Mouse (Mus musculus): Measurements from ENCODE around the gene Ier3.

The Ier3 gene

DNA sequence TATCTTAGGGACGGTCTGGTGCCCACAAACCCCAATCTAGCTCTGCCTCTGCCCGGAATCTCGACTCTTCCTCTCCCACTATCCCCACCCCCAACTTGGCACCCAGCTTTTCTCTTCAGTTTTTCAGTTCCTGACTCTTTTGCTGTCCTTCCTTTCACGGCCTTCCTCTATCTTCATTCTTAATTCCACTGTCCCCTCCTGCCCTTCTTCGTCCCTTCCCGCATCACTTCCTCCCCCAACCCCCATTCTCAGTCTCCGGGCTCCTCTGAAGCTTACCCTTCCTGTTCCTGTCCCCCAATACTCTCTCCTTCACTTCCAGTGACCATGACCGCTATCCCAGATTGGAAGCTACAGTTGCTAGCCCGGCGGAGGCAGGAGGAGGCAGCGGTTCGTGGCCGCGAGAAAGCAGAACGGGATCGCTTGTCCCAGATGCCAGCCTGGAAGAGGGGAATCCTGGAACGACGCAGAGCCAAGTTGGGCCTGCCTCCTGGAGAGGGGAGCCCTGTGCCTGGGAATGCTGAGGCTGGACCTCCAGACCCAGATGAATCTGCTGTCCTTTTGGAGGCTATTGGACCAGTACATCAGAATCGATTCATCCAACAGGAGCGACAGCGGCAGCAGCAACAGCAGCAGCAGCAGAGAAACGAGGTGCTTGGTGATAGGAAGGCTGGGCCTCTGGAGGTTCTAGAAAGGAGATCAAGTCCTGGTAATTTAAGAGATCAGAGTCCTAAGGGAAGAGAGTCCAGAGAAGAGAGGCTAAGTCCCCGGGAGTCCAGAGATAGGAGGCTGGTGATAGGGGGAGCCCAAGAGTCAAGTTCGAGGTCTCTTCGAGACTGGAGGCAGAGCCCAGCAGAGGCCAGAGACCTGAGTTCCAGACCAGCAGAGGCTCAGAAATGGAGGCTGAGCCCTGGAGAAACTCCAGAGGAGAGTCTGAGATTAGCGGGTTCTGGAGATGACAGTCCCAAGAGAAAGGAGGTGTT, 45.7 kb downstream of the Ier3 start:
- peak; percentile 49 for DNase-seq (ENCODE audit: low read depth, low spot score)

DNA sequence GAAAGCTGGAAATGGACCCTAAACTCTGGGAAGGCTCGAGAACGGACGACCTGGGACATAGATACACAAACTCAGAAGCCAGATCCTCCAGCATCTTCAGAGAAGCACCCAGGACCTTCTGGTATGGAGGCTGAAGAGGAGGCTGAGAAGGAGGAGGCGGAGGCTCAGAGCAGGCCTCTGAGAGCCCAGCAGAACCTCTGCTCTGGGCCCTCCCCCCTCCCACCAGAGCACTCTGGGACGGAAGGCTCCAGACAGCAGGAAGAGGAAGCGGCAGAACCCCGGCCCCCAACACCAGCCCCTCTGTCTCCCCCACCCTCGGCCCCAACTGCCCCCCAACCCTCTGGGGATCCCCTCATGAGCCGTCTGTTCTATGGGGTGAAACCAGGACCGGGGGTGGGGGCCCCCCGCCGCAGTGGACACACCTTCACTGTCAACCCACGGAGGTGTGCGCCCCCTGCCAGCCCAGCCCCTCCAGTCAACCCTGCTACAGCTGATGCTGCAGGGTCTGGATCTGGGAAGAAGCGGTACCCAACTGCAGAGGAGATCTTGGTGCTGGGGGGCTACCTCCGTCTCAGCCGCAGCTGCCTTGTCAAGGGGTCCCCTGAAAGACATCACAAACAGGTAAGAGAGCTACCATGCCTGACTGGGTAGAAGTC, 46.8 kb downstream of the Ier3 start:
- DNase-seq (ENCODE audit: low read depth, low spot score), result peak; percentile 53

DNA sequence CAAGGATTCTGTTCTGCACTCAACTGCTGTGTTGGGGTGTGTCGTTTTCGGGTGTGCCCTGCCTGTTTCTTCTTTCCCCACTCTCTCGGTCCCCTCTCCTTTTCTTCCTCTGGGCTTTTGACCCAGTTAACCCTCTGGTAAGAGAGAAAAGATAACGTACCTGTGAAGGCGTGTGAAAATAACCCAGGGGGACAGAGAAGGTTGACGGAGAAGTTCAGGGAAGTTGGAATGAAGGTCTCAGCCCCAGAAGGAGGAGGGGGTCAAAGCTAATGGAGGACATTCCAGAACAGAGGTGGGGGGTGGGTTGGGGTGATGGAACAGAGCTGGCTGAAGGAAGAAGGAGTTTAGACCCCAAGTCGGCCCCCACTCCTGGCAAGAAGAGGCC, 47.5 kb downstream of the Ier3 start:
- peak; percentile 48 for DNase-seq (ENCODE audit: low read depth, low spot score)

DNA sequence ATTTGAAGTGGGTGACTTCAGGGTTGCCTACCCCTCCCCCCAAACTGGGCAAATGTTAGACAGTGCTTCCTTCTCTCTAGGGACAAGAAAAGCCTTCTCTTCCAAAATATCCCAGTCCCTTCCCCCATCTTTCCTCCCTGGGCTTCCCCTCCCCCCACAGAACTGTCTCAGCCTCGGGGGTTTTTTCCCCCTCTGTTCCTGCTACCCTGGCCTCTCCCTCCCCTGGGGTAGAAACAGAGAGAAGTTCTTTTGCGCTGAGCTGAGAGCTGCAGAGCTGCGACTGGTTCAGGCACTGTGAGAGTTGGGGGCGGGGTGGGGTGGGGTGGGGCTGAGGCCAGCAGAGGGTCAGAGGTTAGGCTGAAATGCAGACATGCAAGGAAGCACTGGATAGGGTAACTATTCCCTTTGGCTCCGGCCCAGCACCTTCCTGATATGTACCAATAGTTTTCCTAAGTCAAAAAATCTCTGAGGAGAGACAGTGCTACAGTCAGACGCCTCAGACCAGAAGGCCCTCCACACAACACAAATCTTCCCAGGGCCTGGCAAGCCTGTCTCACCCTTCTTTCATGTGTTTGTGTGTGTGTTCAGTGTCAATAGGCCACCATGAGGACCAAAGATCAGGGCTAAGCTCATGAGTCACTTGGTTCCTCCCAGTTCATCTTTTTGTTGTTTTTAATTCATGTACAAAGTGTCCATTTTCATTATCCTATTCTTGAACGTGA, 48.0 kb downstream of the Ier3 start:
- peak; percentile 91 for DNase-seq (ENCODE audit: low read depth, low spot score)

DNA sequence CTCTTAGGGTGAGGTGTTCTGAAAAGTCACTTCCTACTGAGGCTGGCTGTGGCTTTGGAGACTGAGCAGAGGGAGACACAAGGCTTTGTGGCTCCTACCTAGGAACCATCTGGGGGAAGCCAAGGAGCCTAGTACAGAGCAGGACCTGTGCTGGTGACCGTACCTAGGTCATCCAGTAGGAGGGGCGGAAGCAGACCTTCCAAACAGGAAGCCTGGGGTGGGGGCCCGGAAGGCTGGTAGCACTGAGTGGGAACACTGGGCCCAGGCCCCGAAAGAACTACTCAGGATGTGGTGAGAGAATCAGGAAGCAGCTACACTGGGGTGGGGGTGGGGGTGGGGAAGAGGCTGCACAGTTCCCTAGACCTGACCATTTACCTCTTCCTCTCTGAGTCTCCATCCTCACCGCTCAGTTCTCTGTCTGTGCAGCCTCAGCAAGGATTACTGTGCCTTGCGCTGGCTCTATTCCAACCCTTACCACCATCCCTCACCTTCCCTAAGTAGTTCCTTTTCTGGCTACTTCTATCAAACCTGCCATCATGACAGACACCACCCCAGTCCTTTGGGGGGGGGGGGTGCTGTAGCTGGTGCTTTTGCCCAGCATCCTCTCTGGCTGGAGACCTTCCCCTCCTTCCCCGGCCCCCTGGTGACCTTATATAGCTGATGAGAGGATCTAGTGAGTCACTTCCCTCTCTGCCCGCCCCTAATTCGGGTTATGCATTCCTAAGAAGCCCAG, 48.8 kb downstream of the Ier3 start:
- peak; percentile 93 for DNase-seq (ENCODE audit: low read depth, low spot score)

DNA sequence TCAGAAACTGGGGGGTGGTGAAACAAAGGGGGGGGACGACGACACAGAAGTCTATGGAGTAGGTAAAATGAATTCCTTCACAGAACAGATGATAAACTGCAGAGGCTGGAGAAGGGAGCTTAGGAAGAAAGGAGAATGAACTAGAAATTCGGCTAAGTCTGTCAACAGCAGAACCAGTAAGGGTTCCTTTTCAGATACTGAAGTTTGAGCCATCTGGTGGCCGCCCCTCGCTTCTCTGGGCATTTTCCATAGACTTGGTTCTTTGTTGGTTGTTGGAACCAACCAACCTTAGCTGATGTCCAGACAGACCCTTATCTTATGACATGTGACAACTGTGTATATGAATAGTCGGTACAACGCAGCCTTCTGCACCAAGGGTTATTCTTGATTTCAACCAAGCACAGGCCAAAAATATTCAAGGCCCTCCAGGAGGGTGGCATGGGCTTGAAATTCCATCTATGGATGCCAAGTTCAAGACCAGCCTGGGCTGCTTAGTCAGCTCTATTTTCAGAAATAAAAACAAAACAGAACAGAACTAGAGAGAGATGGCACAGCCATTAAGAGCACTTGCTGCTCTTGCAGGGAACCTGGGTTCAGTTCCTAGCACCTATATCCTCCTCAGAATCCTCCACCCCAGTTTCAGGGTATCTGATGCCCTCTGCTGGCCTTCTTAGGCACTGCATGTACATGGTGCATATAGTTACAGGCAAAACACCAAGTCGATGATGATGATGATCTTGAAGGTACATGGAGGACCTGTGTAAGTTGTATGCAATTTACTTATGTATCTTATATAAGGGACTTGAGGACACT, 49.6 kb downstream of the Ier3 start:
- DNase-seq (ENCODE audit: low read depth, low spot score), result peak; percentile 86

Measured in R1 (cell line).